Mouse (Mus musculus) gastrocnemius, adult 8-10 months (tissue): ENCODE data around the gene Olfr1310. TPM values are rescaled to one million over a fixed set of nuclear protein-coding genes. Genes with fewer than 3 reads are reported as not detected.
"Not testable (repeated sequence)": the region's sequence is repeated elsewhere in the genome, so short reads cannot be mapped to it uniquely, and the experiment has no call there.

ENCODE experiments used
- DNase-seq, 2 experiments: peaks; one replicate each; pipeline ENCODE4 v3.0.0; 2022; ENCODE audit warnings: low spot score in 2 of 2
- total RNA-seq, 4 experiments: library from RNA; stranded (reverse); gene quantifications; 2 replicates each; pipeline ENCODE4 v1.2.4; 2022

Gene Olfr1310
- not detected for total RNA-seq

GRCm38 (mm10) chr2:112012608-112013007, at the start of gene Olfr1310:
TSS of gene Olfr1310 (minus strand) at chr2:112012708.
- DNase-seq: no peak

- DNase-seq: no peak
Measured at GRCm38 (mm10) chr2:112050138-112050537, 37.6 kb upstream of the Olfr1310 start, which contains the start of gene Olfr1312. TSS of gene Olfr1312 (minus strand) at chr2:112050238.

- DNase-seq: not testable (repeated sequence)
Measured at GRCm38 (mm10) chr2:112026971-112027370, 14.5 kb upstream of the Olfr1310 start.

- no peak for DNase-seq
Measured at GRCm38 (mm10) chr2:112024312-112024711, 11.8 kb upstream of the Olfr1310 start, which contains the start of gene Olfr1311. TSS of gene Olfr1311 (minus strand) at chr2:112024412.

- DNase-seq: no peak
Measured at GRCm38 (mm10) chr2:112014900-112015299, 2.4 kb upstream of the Olfr1310 start.

- DNase-seq: no peak
Measured at GRCm38 (mm10) chr2:111990181-111990580, 22.3 kb downstream of the Olfr1310 start, which contains the start of gene Olfr1309. TSS of gene Olfr1309 (minus strand) at chr2:111990281.

GRCm38 (mm10) chr2:111964844-111965243, 47.7 kb downstream of the Olfr1310 start, which contains the start of gene Olfr1308:
TSS of gene Olfr1308 (minus strand) at chr2:111964944.
- DNase-seq: no peak

Other genes starting within 250 kb of the Olfr1310 start
- not detected for gene Olfr1302, start 235.3 kb downstream of the Olfr1310 start, total RNA-seq
- not detected for gene Olfr1303, start 192.4 kb downstream of the Olfr1310 start, total RNA-seq
- gene Olfr1305, start 135.6 kb downstream of the Olfr1310 start, total RNA-seq: not detected
- not detected for gene Olfr1306, start 96.4 kb downstream of the Olfr1310 start, total RNA-seq
- under 1 TPM in 1 of 4 experiments, not detected in 3; 0.02 TPM for gene Olfr1307, start 63.3 kb downstream of the Olfr1310 start, total RNA-seq
- not detected for gene Olfr1308, start 47.8 kb downstream of the Olfr1310 start, total RNA-seq
- not detected for gene Olfr1309, start 22.4 kb downstream of the Olfr1310 start, total RNA-seq
- not detected for gene Olfr1311, start 11.7 kb upstream of the Olfr1310 start, total RNA-seq
- not detected for gene Olfr1312, start 37.5 kb upstream of the Olfr1310 start, total RNA-seq
- gene Olfr1313, start 65.1 kb upstream of the Olfr1310 start, total RNA-seq: not detected
- not detected for gene Olfr1314, start 84.1 kb upstream of the Olfr1310 start, total RNA-seq
- not detected for gene Olfr1315-ps1, start 102.7 kb upstream of the Olfr1310 start, total RNA-seq
- gene Olfr1316, start 122.3 kb upstream of the Olfr1310 start, total RNA-seq: not detected
- gene Olfr1317, start 127.6 kb upstream of the Olfr1310 start, total RNA-seq: not detected
- gene Olfr1318, start 141.5 kb upstream of the Olfr1310 start, total RNA-seq: not detected
- 1 to 10 TPM in 2 of 4 experiments, under 1 TPM in 2; 0.61 to 1.3 (median 0.97) TPM for gene Lpcat4, start 226.8 kb upstream of the Olfr1310 start, total RNA-seq
- gene Nutm1, start 246.6 kb upstream of the Olfr1310 start, total RNA-seq: not detected
- 10 to 100 TPM; 50.0 to 61.0 (median 55.2) TPM for gene Nop10, start 249.2 kb upstream of the Olfr1310 start, total RNA-seq